Mouse (Mus musculus): ENCODE data around the gene Sema3b. TPM values are rescaled to one million over a fixed set of nuclear protein-coding genes. Genes with fewer than 3 reads are reported as not detected.
A peak's percentile ranks its signal among the peaks of the same experiment; 100 is the strongest.

Gene Sema3b
- polyA plus RNA-seq, 2 experiments: 0.22 to 0.33 TPM

- no peak for DNase-seq (ENCODE audit: low read depth in 3 of 3, low spot score in 3 of 3)
- H3K4me1 ChIP-seq (replicated peaks; ENCODE audit: control insufficient read depth in 2 of 2, insufficient read depth in 2 of 2, low read length in 1 of 2): peaks cover 0 to 12% of the 10 kb centered on the region in 2 experiments; a peak in 3 of 4 replicates
- no peak overlapping the region for H3K4me3 ChIP-seq (ENCODE audit: insufficient read depth in 1 of 2, low read depth in 2 of 2, low read length in 2 of 2)
- no peaks in the 10 kb centered on the region for H3K36me3 ChIP-seq (replicated peaks; ENCODE audit: control insufficient read depth, insufficient read depth, low read depth)
- TF ChIP-seq EP300 (IDR thresholded peaks at IDR 0.05; ENCODE audit: low read depth) (no peak), CTCF (IDR thresholded peaks at IDR 0.05; ENCODE audit: low read depth) (no peak)
- no peaks in the 10 kb centered on the region; the same call in 1 of the 2 replicates for H3K27me3 ChIP-seq (ENCODE audit: control insufficient read depth, insufficient read depth, low read length)
- H3K9me3 ChIP-seq (ENCODE audit: control insufficient read depth, low read length): no peaks in the 10 kb centered on the region
- no peak for ATAC-seq (ENCODE audit: insufficient read depth)
- no peak overlapping the region for H3K4me2 ChIP-seq (ENCODE audit: low read depth)
- H3K27ac ChIP-seq: no peak overlapping the region
- H3K9ac ChIP-seq (replicated peaks): no peak overlapping the region
- 57% methylated on average over 6 of the region's 6 CpGs for WGBS (ENCODE audit: insufficient replicate concordance)
Observed at GRCm38 (mm10) chr9:107603251-107603650, 5.8 kb downstream of the Sema3b start.

- Histone ChIP-seq H3K9me3 (ENCODE audit: control insufficient read depth, low read length) (no peaks in the 10 kb centered on the region), H3K27me3 (ENCODE audit: control insufficient read depth, insufficient read depth, low read length) (no peaks in the 10 kb centered on the region; the same call in 1 of the 2 replicates), H3K9ac (replicated peaks) (no peak overlapping the region), H3K4me3 (ENCODE audit: insufficient read depth in 1 of 2, low read depth in 2 of 2, low read length in 2 of 2) (peak overlapping the region; percentile 25 to 31; a peak in 1 of 4 replicates), H3K36me3 (replicated peaks; ENCODE audit: control insufficient read depth, insufficient read depth, low read depth) (no peaks in the 10 kb centered on the region), H3K27ac (no peak overlapping the region), H3K4me1 (replicated peaks; ENCODE audit: control insufficient read depth in 2 of 2, insufficient read depth in 2 of 2, low read length in 1 of 2) (peaks cover 0 to 10% of the 10 kb centered on the region in 2 experiments; a peak in 3 of 4 replicates), H3K4me2 (ENCODE audit: low read depth) (peak overlapping the region; percentile 46)
- ATAC-seq (ENCODE audit: insufficient read depth): peak; percentile 65
- 4% methylated on average over 10 of the region's 10 CpGs for WGBS (ENCODE audit: insufficient replicate concordance)
- no peak for TF ChIP-seq EP300 (IDR thresholded peaks at IDR 0.05; ENCODE audit: low read depth)
- TF ChIP-seq CTCF (IDR thresholded peaks at IDR 0.05; ENCODE audit: low read depth): peak; percentile 100
- DNase-seq (ENCODE audit: low read depth in 3 of 3, low spot score in 3 of 3): peak; percentile 66 to 75 (median 70)
Observed at GRCm38 (mm10) chr9:107602068-107602648, 6.9 kb downstream of the Sema3b start.

- no peak overlapping the region for H3K27ac ChIP-seq
- 78% methylated on average over 11 of the region's 11 CpGs for whole genome bisulfite sequencing (ENCODE audit: insufficient replicate concordance)
- no peak overlapping the region for H3K9ac ChIP-seq (replicated peaks)
- no peak for DNase-seq (ENCODE audit: low read depth in 3 of 3, low spot score in 3 of 3)
- H3K4me3 ChIP-seq (ENCODE audit: insufficient read depth in 1 of 2, low read depth in 2 of 2, low read length in 2 of 2): no peak overlapping the region
- no peaks in the 10 kb centered on the region; the same call in 1 of the 2 replicates for H3K27me3 ChIP-seq (ENCODE audit: control insufficient read depth, insufficient read depth, low read length)
- no peak overlapping the region for H3K4me2 ChIP-seq (ENCODE audit: low read depth)
- no peaks in the 10 kb centered on the region for H3K36me3 ChIP-seq (replicated peaks; ENCODE audit: control insufficient read depth, insufficient read depth, low read depth)
- peaks cover 0 to 10% of the 10 kb centered on the region in 2 experiments; a peak in 3 of 4 replicates for H3K4me1 ChIP-seq (replicated peaks; ENCODE audit: control insufficient read depth in 2 of 2, insufficient read depth in 2 of 2, low read length in 1 of 2)
- no peak for ATAC-seq (ENCODE audit: insufficient read depth)
- no peak for TF ChIP-seq CTCF (IDR thresholded peaks at IDR 0.05; ENCODE audit: low read depth)
- no peak for TF ChIP-seq EP300 (IDR thresholded peaks at IDR 0.05; ENCODE audit: low read depth)
- H3K9me3 ChIP-seq (ENCODE audit: control insufficient read depth, low read length): no peaks in the 10 kb centered on the region
Observed at GRCm38 (mm10) chr9:107601275-107601674, 7.8 kb downstream of the Sema3b start.

- no peaks in the 10 kb centered on the region for H3K36me3 ChIP-seq (replicated peaks; ENCODE audit: control insufficient read depth, insufficient read depth, low read depth)
- no peak for ATAC-seq (ENCODE audit: insufficient read depth)
- DNase-seq (ENCODE audit: low read depth in 3 of 3, low spot score in 3 of 3): no peak
Observed at GRCm38 (mm10) chr9:107600745-107601144, 8.3 kb downstream of the Sema3b start.

GRCm38 (mm10) chr9:107599842-107600241 is 9.2 kb downstream of the Sema3b start:
- Histone ChIP-seq H3K9ac (replicated peaks) (no peak overlapping the region), H3K4me3 (ENCODE audit: insufficient read depth in 1 of 2, low read depth in 2 of 2, low read length in 2 of 2) (no peak overlapping the region), H3K27me3 (ENCODE audit: control insufficient read depth, insufficient read depth, low read length) (no peaks in the 10 kb centered on the region; the same call in 1 of the 2 replicates), H3K9me3 (ENCODE audit: control insufficient read depth, low read length) (no peaks in the 10 kb centered on the region), H3K4me2 (ENCODE audit: low read depth) (no peak overlapping the region), H3K27ac (no peak overlapping the region), H3K4me1 (replicated peaks; ENCODE audit: control insufficient read depth in 2 of 2, insufficient read depth in 2 of 2, low read length in 1 of 2) (peaks cover 0 to 7% of the 10 kb centered on the region in 2 experiments; a peak in 3 of 4 replicates), H3K36me3 (replicated peaks; ENCODE audit: control insufficient read depth, insufficient read depth, low read depth) (no peaks in the 10 kb centered on the region; the same call in 1 of the 2 replicates)
- DNase-seq (ENCODE audit: low read depth in 3 of 3, low spot score in 3 of 3): no peak
- no peak for TF ChIP-seq CTCF (IDR thresholded peaks at IDR 0.05; ENCODE audit: low read depth)
- no peak for TF ChIP-seq EP300 (IDR thresholded peaks at IDR 0.05; ENCODE audit: low read depth)
- WGBS (ENCODE audit: insufficient replicate concordance): 74% methylated on average over 14 of the region's 14 CpGs
- no peak for ATAC-seq (ENCODE audit: insufficient read depth)

More at GRCm38 (mm10) chr9:107600745-107601144, 8.3 kb downstream of the Sema3b start:
- Histone ChIP-seq H3K4me3 (ENCODE audit: insufficient read depth in 1 of 2, low read depth in 2 of 2, low read length in 2 of 2) (no peak overlapping the region), H3K27me3 (ENCODE audit: control insufficient read depth, insufficient read depth, low read length) (no peaks in the 10 kb centered on the region; the same call in 1 of the 2 replicates), H3K4me2 (ENCODE audit: low read depth) (no peak overlapping the region), H3K9me3 (ENCODE audit: control insufficient read depth, low read length) (no peaks in the 10 kb centered on the region), H3K27ac (no peak overlapping the region), H3K9ac (replicated peaks) (no peak overlapping the region), H3K4me1 (replicated peaks; ENCODE audit: control insufficient read depth in 2 of 2, insufficient read depth in 2 of 2, low read length in 1 of 2) (peaks cover 0 to 10% of the 10 kb centered on the region in 2 experiments; a peak in 3 of 4 replicates)
- WGBS (ENCODE audit: insufficient replicate concordance): 63% methylated on average over 12 of the region's 12 CpGs
- TF ChIP-seq EP300 (IDR thresholded peaks at IDR 0.05; ENCODE audit: low read depth) (no peak), CTCF (IDR thresholded peaks at IDR 0.05; ENCODE audit: low read depth) (peak; percentile 54)

All from liver, embryonic 14.5 days (tissue).